Mouse (Mus musculus): ENCODE data around the gene Ube2n.

DNA sequence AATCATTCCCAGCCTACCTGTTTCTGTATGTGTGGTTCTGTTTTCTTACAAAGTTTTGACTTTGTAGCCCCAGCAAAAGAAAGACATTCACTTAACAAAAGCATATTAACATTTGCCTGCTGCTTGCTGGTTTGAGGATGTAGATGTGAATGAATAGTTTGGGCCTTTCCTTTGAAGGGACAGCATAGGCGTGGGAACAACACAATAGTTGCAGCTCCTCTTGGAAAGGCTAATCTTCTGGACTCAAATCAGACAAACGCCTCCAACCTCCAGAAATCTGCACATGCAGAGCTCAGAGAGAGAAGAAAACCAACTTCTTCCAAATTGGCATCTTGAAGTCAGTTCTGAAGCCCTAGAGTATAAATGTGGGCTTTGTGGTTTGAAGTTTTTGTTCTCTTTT is 29.7 kb downstream of the Ube2n start:
- TF ChIP-seq CTCF (IDR thresholded peaks at IDR 0.05; ENCODE audit: low read depth, low read length) (no peak), POLR2A (IDR thresholded peaks at IDR 0.05; ENCODE audit: insufficient read depth, low read length) (no peak), EP300 (IDR thresholded peaks at IDR 0.05; ENCODE audit: insufficient read depth, low read depth, low read length) (no peak)

Data from ES-Bruce4 (cell line).